Mouse (Mus musculus): Measurements from ENCODE around the gene Hmgn3.

The Hmgn3 gene

DNA sequence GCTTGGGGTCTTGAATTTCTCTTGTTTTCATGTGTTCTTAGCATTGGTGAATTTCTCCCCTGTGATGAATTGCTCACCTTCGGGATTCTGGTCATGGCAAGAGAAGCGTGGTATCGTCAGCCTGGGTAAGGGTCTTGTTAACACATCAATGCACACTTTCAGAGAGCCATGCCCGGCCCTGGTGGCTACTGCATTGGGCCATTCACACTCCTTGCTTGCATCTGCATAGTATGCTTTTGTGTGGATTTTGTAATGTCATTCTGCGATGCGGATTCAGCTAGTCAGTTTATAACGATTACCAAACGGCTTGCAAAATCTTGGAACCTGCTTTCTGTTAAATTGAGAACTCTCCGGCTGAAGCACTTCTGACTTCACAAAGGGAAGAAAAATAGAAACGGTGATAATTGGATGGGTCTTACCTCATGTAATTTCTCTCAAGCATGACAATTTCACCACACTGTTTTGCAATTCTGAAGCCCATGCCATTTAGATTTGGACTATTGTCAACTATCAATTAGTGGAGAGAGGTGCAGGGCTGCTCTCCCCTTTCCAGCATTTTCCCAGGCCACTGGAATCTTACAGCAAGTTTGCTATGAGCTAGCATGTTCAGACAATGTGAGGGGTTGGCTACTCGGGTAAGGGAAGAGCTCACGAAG, 47.7 kb downstream of the Hmgn3 start:
- no peak for DNase-seq

DNA sequence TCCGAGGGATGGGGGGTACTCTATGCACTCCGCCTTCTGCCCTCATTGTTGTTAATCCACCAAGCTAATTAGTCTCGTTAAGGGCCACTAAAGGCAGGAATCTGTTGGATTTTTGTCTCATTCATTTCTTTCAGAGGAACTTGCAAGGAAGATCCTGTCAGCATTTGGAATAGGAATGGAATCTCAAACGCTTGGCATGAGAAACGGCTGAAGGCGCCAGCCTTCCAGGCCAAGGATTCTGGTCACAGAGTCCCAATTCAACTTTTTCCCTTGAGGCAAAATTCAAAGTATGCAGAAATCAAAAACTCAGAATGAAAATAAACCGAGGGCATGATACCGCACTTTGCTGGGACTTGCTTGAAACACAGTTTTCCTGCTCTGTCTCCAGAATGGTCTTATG, 48.7 kb downstream of the Hmgn3 start:
- no peak for DNase-seq

DNA sequence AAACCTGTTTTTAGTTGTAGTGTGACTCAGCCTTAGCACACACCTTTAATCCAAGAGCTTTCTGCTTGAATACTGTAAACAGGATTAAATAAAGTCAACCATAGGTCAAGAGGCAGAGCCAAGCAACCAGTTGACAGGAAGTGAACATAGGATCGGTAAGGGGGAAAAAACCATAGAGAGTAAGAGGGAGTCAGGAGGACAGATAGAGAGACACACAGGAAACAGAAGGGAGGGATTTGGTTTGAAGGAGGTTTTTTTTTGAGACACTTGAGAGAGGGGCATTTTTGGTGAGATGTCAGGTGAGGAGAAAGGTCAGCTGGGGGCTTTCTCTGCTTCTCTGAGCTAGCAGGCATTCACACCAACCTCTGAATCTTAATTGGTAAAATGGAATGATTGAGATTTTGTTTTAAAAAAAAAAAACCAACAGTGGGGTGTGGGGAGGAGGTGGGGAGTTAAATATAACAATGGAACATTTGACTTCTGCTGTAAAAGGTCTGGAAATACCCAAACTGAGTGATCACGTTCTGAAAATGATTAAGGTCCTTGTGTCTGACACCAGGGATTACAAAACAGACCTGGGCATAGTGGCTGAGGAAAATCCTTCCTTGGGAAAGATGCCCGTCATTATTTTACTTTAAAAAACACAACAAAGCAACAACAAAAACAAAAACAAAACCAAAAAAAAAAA, 51.7 kb downstream of the Hmgn3 start:
- no peak for DNase-seq

DNA sequence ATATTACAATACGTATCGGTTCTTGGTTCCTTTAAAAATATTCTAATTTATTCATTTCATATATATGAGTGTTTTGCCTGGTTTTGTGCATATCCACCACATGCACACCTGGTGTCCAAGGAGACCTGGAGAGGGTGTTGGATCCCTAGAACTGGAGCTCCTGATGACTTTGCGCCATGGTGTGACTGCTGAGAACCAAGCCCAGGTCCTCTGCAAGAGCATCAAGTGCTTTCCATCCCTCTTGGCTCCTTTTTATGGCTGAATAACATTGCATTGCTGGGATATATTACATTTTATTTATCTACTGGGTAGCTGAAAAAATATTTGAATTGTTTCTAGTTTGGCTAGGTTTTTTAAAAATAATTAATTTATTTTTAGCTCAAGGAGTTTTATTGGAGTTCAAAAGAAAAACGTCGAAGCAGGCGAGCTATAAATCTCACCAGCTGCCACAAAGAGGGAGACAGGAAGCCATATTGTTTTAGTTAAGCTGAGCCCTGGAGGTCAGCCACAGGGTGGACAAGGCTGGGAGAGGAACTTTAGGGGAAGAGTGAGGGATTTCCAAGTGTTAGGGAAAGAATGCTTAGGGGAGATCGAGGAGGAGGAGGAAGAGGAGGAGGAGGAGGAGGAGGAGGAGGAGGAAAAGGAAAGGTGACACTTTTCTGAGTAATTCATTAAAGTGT, 62.6 kb downstream of the Hmgn3 start:
- DNase-seq, result no peak

DNA sequence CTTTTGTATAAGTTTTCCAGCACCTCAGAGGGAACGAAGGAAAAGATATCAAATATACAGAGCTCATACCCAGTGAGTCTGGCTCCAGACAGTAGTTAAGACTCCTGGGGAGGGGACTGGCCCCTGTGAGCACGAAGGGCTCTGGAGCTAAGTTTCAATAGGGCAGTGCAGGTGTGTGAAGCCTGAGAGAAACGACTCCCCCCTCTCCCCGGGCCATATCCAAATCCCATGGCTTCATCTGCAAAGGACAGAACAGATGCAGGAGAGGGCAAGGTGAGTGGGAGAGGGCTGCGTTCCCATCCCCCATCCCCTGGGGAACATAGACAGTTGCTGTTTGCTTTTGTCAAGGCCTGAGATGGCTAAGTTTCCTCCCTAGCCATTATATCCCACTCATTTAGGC, 63.4 kb downstream of the Hmgn3 start:
- no peak for DNase-seq

DNA sequence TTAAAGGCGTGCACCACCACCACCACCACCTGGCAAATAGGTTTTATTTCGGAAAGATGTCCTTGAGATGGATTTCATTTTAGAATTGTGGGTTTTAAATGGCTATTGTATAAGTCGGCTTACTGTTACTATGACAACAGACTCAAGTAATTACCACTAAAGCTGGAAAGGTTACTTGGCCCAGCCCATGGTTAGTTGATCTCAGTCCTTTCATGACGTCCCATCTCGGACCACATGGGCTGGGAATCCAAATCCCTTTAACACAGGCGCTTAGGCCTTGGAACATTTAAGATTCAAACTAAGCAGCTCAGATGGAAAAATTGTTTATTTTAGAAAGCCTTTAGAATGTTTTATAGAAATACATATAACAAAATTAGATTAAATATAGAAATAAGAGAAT, 64.2 kb downstream of the Hmgn3 start:
- no peak for DNase-seq

DNA sequence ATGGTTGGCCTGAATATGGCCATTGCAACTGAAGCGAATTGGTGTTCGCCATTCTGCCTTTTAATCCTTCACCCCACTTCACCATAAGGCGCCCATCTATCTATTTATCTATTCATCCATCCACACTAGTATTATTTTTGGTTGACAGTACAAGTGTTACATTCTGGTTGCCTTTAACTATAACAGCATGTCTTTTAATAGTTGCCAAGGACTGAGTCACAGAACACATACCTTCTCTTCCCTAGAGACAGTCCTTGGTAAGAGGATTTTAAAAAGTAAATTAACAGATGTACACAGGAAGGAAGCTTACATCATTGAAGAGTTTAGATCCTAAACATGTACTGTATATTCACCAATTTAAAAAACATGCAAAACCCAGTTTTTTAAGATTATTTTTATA, 66.8 kb downstream of the Hmgn3 start:
- no peak for DNase-seq

DNA sequence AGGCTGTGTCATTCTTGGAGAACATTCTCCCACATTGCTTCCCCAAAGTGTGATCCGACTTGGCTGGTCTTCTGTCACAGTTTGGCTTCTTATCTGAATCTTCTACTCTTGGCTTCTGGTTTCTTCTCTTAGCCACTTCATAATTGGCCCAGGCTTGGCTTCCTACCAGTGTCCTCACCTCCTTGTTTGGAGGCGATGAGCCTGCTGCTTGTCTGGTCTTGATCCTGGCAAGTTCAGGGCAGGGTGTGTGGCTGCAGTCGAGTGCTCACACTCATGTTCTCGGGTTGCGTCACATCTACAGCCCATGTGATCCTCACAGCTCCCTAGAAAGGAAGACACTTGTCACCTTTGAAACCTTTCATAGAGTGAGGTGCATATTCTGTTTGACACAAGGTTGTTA, 78.2 kb downstream of the Hmgn3 start:
- DNase-seq, result no peak

DNA sequence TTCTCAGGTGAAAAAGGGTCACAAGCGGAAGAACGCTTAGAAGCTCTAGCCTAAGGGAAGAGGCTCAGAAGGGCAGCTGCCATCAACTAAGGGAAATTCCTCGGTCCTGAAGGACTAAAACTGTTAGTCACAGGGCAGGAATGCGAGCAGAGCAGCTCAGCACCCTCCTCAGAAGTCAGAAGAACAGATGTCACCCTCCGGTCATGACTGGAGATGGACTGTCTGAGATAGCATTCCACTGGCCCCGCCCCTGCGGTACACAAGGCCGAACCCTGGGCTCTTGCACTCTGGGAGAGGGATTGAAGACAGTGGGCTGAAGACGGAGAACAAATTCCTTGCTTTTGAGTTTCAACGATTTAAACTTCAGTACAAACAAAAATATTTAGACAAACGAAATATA, 85.2 kb downstream of the Hmgn3 start:
- no peak for DNase-seq

Data from liver (tissue).